Mouse (Mus musculus) kidney, adult 2 months (tissue): ENCODE results near the gene Ubn2. TPM values are rescaled to one million over a fixed set of nuclear protein-coding genes. Genes with fewer than 3 reads are reported as not detected.

Source experiments
- DNase-seq: peaks from one replicate; pipeline ENCODE4 v3.0.0; 2021
- H3K27ac ChIP-seq: fragments of 200-500 bp; 2 replicates; pipeline ENCODE4 v1.5.1; 2012; ENCODE audit warnings: low read depth, low read length, control low read depth, inconsistent platforms; ENCODE audit not compliant: insufficient read depth
- H3K27me3 ChIP-seq: fragments of 200-500 bp; replicated peaks from 2 replicates; pipeline ENCODE4 v1.6.1; 2012; ENCODE audit warnings: mild to moderate bottlenecking, moderate library complexity, low read length, inconsistent platforms; ENCODE audit not compliant: control insufficient read depth, insufficient read depth
- H3K36me3 ChIP-seq: fragments of 200-500 bp; 2 replicates; pipeline ENCODE4 v1.6.1; 2012; ENCODE audit warnings: mild to moderate bottlenecking, moderate library complexity, low read length, inconsistent platforms; ENCODE audit not compliant: control insufficient read depth, insufficient read depth
- H3K4me1 ChIP-seq: fragments of 200-500 bp; 2 replicates; pipeline ENCODE4 v1.6.1; 2011; ENCODE audit warnings: low read length; ENCODE audit not compliant: control insufficient read depth, insufficient read depth
- H3K4me3 ChIP-seq: fragments of 200-500 bp; 2 replicates; pipeline ENCODE4 v1.5.1; 2011; ENCODE audit warnings: mild to moderate bottlenecking, low read depth, low read length, control low read depth; ENCODE audit not compliant: insufficient read depth
- CTCF ChIP-seq: fragments of 200-500 bp; conservative IDR thresholded peaks from 2 replicates; pipeline ENCODE4 v1.5.1; 2011; ENCODE audit warnings: low read depth, mild to moderate bottlenecking, control low read depth, low read length, moderate library complexity, mixed read lengths; ENCODE audit not compliant: insufficient read depth, insufficient read length
- POLR2A ChIP-seq: fragments of 200-500 bp; IDR thresholded peaks from one replicate; pipeline ENCODE4 v1.6.1; 2011; ENCODE audit warnings: low read depth, low read length, control low read depth
- WGBS: fragments of 180-500 bp; shearing (Covaris S2); methylation state at CpG from one replicate; pipeline ENCODE4 v1.1.7; 2018; 5-methylcytosine and 5-hydroxymethylcytosine counted together
- polyA plus RNA-seq: library from polyadenylated mRNA; depleted of rRNA; stranded (reverse); fragments of >200 nt; gene quantifications from 2 replicates; pipeline ENCODE4 v1.2.3, GENCODE M21; 2012; rRNA removed

The Ubn2 gene
- polyA plus RNA-seq, 1 experiment: 6.0 TPM

- Histone ChIP-seq H3K36me3 (no peaks in the 10 kb centered on the region), H3K4me1 (peaks cover 3% of the 10 kb centered on the region; the same call in 1 of the 2 replicates), H3K27ac (peak within 1 kb of the TSS; percentile 100), H3K27me3 (no peaks in the 10 kb centered on the region), H3K4me3 (peak within 1 kb of the TSS; percentile 96)
- under 1% methylated on average over 95 of the region's 98 CpGs for WGBS
- peak; percentile 98 for DNase-seq
- TF ChIP-seq POLR2A (peak; percentile 84), CTCF (no peak)
Measured at GRCm38 (mm10) chr6:38551062-38551988, 117.6 kb downstream of the Ubn2 start, which contains the start of gene Luc7l2. Luc7l2 (plus strand) TSS chr6:38551334.

DNA sequence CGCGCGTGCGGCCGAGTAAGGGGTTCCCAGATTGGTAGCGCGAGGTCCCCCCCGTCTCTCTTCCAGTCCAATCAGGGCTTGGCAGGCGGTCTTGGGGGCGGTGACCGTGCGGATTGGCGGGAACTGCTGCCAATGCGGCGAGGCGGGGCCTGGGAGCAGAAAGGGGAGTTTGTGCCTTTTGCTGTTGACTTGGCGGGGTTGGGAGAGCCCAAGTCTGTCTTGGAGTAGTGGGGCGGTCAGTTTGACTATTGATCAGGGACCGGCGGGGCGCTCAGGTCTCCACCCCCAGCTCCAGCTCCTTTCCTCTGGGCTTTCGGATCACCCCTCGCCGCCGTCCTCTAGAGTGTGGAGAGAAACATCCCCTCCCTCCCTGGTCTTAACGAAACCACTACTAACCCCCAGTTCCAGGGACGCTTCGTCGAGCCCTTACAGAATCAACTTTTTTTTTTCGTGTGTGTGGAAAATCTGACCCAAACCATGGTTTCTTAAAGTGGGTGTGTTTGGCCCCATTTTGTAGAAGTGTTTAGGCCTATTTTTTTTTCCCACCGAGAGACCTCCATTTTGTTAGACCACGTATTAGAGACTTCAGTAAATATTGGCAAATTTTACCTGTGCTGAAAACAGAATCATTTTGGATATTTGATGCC is 118.4 kb downstream of the Ubn2 start:
- no peaks in the 10 kb centered on the region for H3K27me3 ChIP-seq
- under 1% methylated on average over 32 of the region's 32 CpGs for WGBS
- peak; percentile 99 for DNase-seq
- H3K4me1 ChIP-seq: peaks cover 3% of the 10 kb centered on the region; the same call in 1 of the 2 replicates
- peak overlapping the region; percentile 55; the same call in 1 of the 2 replicates for H3K27ac ChIP-seq
- H3K4me3 ChIP-seq: peak overlapping the region; percentile 96
- no peaks in the 10 kb centered on the region for H3K36me3 ChIP-seq
- TF ChIP-seq POLR2A (no peak), CTCF (no peak)

DNA sequence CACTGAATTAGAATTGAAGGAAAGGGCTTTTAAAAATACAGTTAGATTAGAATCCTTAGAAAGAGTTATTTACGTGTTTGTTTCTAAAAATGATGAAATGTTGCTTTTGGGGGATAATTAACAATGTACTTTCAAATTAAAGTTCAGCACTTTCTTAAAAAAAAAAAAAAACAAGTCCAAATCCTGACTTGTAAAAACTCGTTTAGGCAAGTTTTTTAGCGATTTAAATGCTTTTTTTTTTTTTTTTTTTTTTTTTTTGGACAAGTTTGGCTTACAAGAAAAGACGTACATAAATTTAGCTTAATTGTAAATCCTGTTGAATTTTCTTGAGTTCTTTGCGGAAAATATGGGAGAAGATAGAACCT is 118.9 kb downstream of the Ubn2 start:
- no peaks in the 10 kb centered on the region for H3K27me3 ChIP-seq
- H3K36me3 ChIP-seq: no peaks in the 10 kb centered on the region
- peaks cover 3% of the 10 kb centered on the region; the same call in 1 of the 2 replicates for H3K4me1 ChIP-seq
- peak overlapping the region; percentile 96; the same call in 1 of the 2 replicates for H3K4me3 ChIP-seq
- no peak overlapping the region for H3K27ac ChIP-seq
- WGBS: 7% methylated on average over 5 of the region's 5 CpGs
- TF ChIP-seq POLR2A (no peak), CTCF (no peak)
- no peak for DNase-seq

Other genes starting within 250 kb of the Ubn2 start
- 31.1 and 37.5 TPM in 2 replicates for gene D630045J12Rik, start 179.9 kb upstream of the Ubn2 start, polyA plus RNA-seq
- 1.6 and 1.9 TPM in 2 replicates for gene Zc3hav1l, start 134.7 kb upstream of the Ubn2 start, polyA plus RNA-seq
- gene Zc3hav1, start 79.3 kb upstream of the Ubn2 start, polyA plus RNA-seq: 9.7 and 12.2 TPM in 2 replicates
- gene Ttc26, start 52.5 kb upstream of the Ubn2 start, polyA plus RNA-seq: 2.1 and 2.4 TPM in 2 replicates
- 572 and 575 TPM in 2 replicates for gene Fmc1, start 99.6 kb downstream of the Ubn2 start, polyA plus RNA-seq
- 18.4 and 24.5 TPM in 2 replicates for gene Luc7l2, start 117.4 kb downstream of the Ubn2 start, polyA plus RNA-seq
- gene Klrg2, start 203.3 kb downstream of the Ubn2 start, polyA plus RNA-seq: 2.3 and 3.7 TPM in 2 replicates
- 0.61 and 0.66 TPM in 2 replicates for gene Clec2l, start 229.1 kb downstream of the Ubn2 start, polyA plus RNA-seq